In genomic region chr5:130076396-130076795, GRCm38 (mm10) we compare ENCODE assay signal across 20 mouse cellular contexts. TPM values are rescaled to one million over a fixed set of nuclear protein-coding genes. Genes with fewer than 3 reads are reported as not detected.
DNase-seq lines count a peak whose midpoint lies in the region; TF ChIP-seq lines count a peak whose summit lies in the region.
"Had no signal": no experiment of that assay in that cellular context is flagged by ENCODE, and none has a peak within 500 bp of the region (broad histone marks: within the 10 kb centered on the region; RNA-seq: fewer than 3 reads in every experiment).

No protein-coding gene starts in this region.

- no peaks in the 10 kb centered on the region for H3K79me2 ChIP-seq in heart, adult 2 months (replicated peaks; ENCODE audit: control insufficient read depth, insufficient read depth, low read length)

- TF ChIP-seq CTCF in heart, adult 2 months (IDR thresholded peaks at IDR 0.05): no peak
- TF ChIP-seq CTCF in thymus, adult 2 months (IDR thresholded peaks at IDR 0.05; ENCODE audit: borderline replicate concordance, control insufficient read depth, extremely low read depth, insufficient read depth, low read length, poor library complexity): no peak

- WGBS in heart, adult 2 months: 29% methylated on average over 6 of the region's 6 CpGs
- 61% methylated on average over 6 of the region's 6 CpGs for WGBS in heart, embryonic 10.5 days
- 55% methylated on average over 6 of the region's 6 CpGs for WGBS in thymus, adult 2 months

- no peaks in the 10 kb centered on the region for H3K9me3 ChIP-seq in heart, embryonic 10.5 days
- H3K9me3 ChIP-seq: heart, embryonic 15.5 days; midbrain, embryonic 15.5 days had no signal

- no peaks in the 10 kb centered on the region for H3K36me3 ChIP-seq in heart, adult 2 months (ENCODE audit: control insufficient read depth, insufficient read depth, low read length)
- peaks cover 6% of the 10 kb centered on the region for H3K36me3 ChIP-seq in heart, embryonic 10.5 days
- H3K36me3 ChIP-seq in thymus, adult 2 months (ENCODE audit: control insufficient read depth, insufficient read depth, low read length): no peaks in the 10 kb centered on the region
- H3K36me3 ChIP-seq: heart, embryonic 15.5 days; midbrain, embryonic 15.5 days had no signal

- H3K27ac ChIP-seq in heart, adult 2 months: no peak overlapping the region
- no peak overlapping the region for H3K27ac ChIP-seq in heart, embryonic 10.5 days
- H3K27ac ChIP-seq in thymus, adult 2 months (ENCODE audit: control insufficient read depth, insufficient read depth, low read length): no peak overlapping the region
- H3K27ac ChIP-seq: heart, embryonic 15.5 days; hindbrain, postnatal 0 days; limb, embryonic 10.5 days; macrophage; midbrain, embryonic 15.5 days; neural tube, embryonic 12.5 days had no signal

- no peaks in the 10 kb centered on the region for H3K27me3 ChIP-seq in heart, adult 2 months (ENCODE audit: control insufficient read depth, insufficient read depth, low read length)
- H3K27me3 ChIP-seq in heart, embryonic 10.5 days (ENCODE audit: insufficient read depth, poor library complexity, severe bottlenecking): peaks cover 24% of the 10 kb centered on the region; the same call in 1 of the 2 replicates
- no peaks in the 10 kb centered on the region for H3K27me3 ChIP-seq in thymus, adult 2 months (ENCODE audit: control insufficient read depth, insufficient read depth, low read length)
- H3K27me3 ChIP-seq: midbrain, embryonic 15.5 days; neural tube, embryonic 12.5 days had no signal

- DNase-seq in adrenal gland, postnatal 10 days: peak; percentile 58
- no peak for DNase-seq in adrenal gland, adult 8-10 months
- peak; percentile 48 to 59 for DNase-seq in cerebellum, postnatal 25 days
- DNase-seq in cerebellum, adult 8-10 months: no peak
- peak in 1 of 2 experiments; percentile 50 for DNase-seq in heart, adult 2 months
- no peak for DNase-seq in heart, embryonic 10.5 days (ENCODE audit: low spot score)
- no peak for DNase-seq in thymus, adult 2 months
- DNase-seq: kidney, adult 9 months; kidney, postnatal 14 days; liver; liver, postnatal 0 days; retina, postnatal 1 day; right cerebral cortex, postnatal 25 days; thymus, postnatal 25 days had no signal

- 0 out of 2 replicates have a peak, but pooled peaks have one; percentile 15 for TF ChIP-seq EP300 in heart, adult 2 months (IDR thresholded peaks at IDR 0.05; ENCODE audit: insufficient read depth, low read depth, low read length)

- peaks cover 12% of the 10 kb centered on the region for H3K4me1 ChIP-seq in heart, adult 2 months (ENCODE audit: control insufficient read depth, insufficient read depth, low read length)
- H3K4me1 ChIP-seq in heart, embryonic 10.5 days: peaks cover 11% of the 10 kb centered on the region
- H3K4me1 ChIP-seq in thymus, adult 2 months (replicated peaks; ENCODE audit: control insufficient read depth, insufficient read depth, low read length): peaks cover 14% of the 10 kb centered on the region

- H3K9ac ChIP-seq in heart, adult 2 months (ENCODE audit: low read depth, low read length): no peak overlapping the region
- H3K9ac ChIP-seq: heart, embryonic 15.5 days; liver, postnatal 0 days; midbrain, embryonic 15.5 days; neural tube, embryonic 12.5 days had no signal

- intact Hi-C loops in heart, adult 2 months (cut with DNase I): loop anchor here (5.0 kb wide), 2 partner anchors 34 to 66 kb away; partner anchors contain the start of gene Kctd7

- no peak overlapping the region for H3K4me3 ChIP-seq in heart, adult 2 months
- H3K4me3 ChIP-seq in heart, embryonic 10.5 days: no peak overlapping the region
- H3K4me3 ChIP-seq in thymus, adult 2 months (ENCODE audit: control insufficient read depth, insufficient read depth, low read length): no peak overlapping the region
- H3K4me3 ChIP-seq: heart, embryonic 15.5 days; limb, embryonic 10.5 days; midbrain, embryonic 15.5 days; neural tube, embryonic 12.5 days had no signal

- TF ChIP-seq POLR2A in heart, adult 2 months (IDR thresholded peaks at IDR 0.05; ENCODE audit: insufficient read depth, low read depth, low read length): no peak
- no peak for TF ChIP-seq POLR2A in thymus, adult 2 months (IDR thresholded peaks at IDR 0.05; ENCODE audit: control insufficient read depth, extremely low read depth, insufficient read depth, low read length, poor library complexity)

RNA-seq across cellular contexts. Expression of gene Tpst1, which starts 3.3 kb away (rescaled TPM):
- total RNA-seq in adrenal gland, postnatal 10 days (2021): 10 to 100 TPM; 35.1 to 40.0 TPM
- total RNA-seq in adrenal gland, adult 8-10 months (2022): 10 to 100 TPM; 46.9 to 86.8 (median 67.7) TPM
- total RNA-seq in heart, adult 2 months (2021): 1 to 10 TPM; 7.4 to 9.4 TPM
- polyA plus RNA-seq in heart, adult 2 months (2012; rRNA removed): 10.1 and 12.6 TPM in 2 replicates
- polyA plus RNA-seq in heart, embryonic 10.5 days (2016; fragmentation: Nextera tagmentation; extraction: Ambion mirVana): 27.2 and 44.6 TPM in 2 replicates
- polyA plus RNA-seq in thymus, adult 2 months (2012; rRNA removed): 8.4 and 9.5 TPM in 2 replicates

RNA-seq across cellular contexts. Expression of gene Crcp, which starts 47.3 kb away (rescaled TPM):
- total RNA-seq in adrenal gland, postnatal 10 days (2021): 10 to 100 TPM; 27.7 to 34.4 TPM
- 10 to 100 TPM; 44.8 to 48.3 (median 47.7) TPM for total RNA-seq in adrenal gland, adult 8-10 months (2022)
- total RNA-seq in heart, adult 2 months (2021): 10 to 100 TPM in 1 of 2 experiments, 1 to 10 TPM in 1; 9.3 to 11.2 TPM
- 9.5 and 10.3 TPM in 2 replicates for polyA plus RNA-seq in heart, adult 2 months (2012; rRNA removed)
- 33.1 and 39.9 TPM in 2 replicates for polyA plus RNA-seq in heart, embryonic 10.5 days (2016; fragmentation: Nextera tagmentation; extraction: Ambion mirVana)
- 17.0 and 17.5 TPM in 2 replicates for polyA plus RNA-seq in thymus, adult 2 months (2012; rRNA removed)

RNA-seq across cellular contexts. Expression of gene Asl, which starts 47.3 kb away (rescaled TPM):
- total RNA-seq in adrenal gland, postnatal 10 days (2021): 100 to 1,000 TPM; 120 to 174 TPM
- total RNA-seq in adrenal gland, adult 8-10 months (2022): 100 to 1,000 TPM; 137 to 158 (median 148) TPM
- total RNA-seq in heart, adult 2 months (2021): 1 to 10 TPM; 3.2 to 4.6 TPM
- polyA plus RNA-seq in heart, adult 2 months (2012; rRNA removed): 5.9 and 6.5 TPM in 2 replicates
- 25.1 and 35.9 TPM in 2 replicates for polyA plus RNA-seq in heart, embryonic 10.5 days (2016; fragmentation: Nextera tagmentation; extraction: Ambion mirVana)
- 33.0 and 40.4 TPM in 2 replicates for polyA plus RNA-seq in thymus, adult 2 months (2012; rRNA removed)

Comparison
In these comparisons a context has a peak if more than half of its experiments do, and no peak if none do; other contexts are left out.
1. DNase-seq: peak in adrenal gland, postnatal 10 days (single experiment) and cerebellum, postnatal 25 days (2 of 2); none in adrenal gland, adult 8-10 months (single experiment), cerebellum, adult 8-10 months (single experiment), heart, embryonic 10.5 days (single experiment) and thymus, adult 2 months (single experiment).
2. RNA of gene Asl, which starts 47.3 kb away (total RNA-seq): 120 to 174 TPM in adrenal gland, postnatal 10 days and 137 to 158 TPM in adrenal gland, adult 8-10 months; 3.2 to 4.6 TPM in heart, adult 2 months; every median in the first group is over 10 times any median in the second.